Mouse (Mus musculus): ENCODE measurements around the gene Prn. TPM values are rescaled to one million over a fixed set of nuclear protein-coding genes. Genes with fewer than 3 reads are reported as not detected.

Gene Prn
- polyA plus RNA-seq, 1 experiment from 2014 or later = not detected

DNA sequence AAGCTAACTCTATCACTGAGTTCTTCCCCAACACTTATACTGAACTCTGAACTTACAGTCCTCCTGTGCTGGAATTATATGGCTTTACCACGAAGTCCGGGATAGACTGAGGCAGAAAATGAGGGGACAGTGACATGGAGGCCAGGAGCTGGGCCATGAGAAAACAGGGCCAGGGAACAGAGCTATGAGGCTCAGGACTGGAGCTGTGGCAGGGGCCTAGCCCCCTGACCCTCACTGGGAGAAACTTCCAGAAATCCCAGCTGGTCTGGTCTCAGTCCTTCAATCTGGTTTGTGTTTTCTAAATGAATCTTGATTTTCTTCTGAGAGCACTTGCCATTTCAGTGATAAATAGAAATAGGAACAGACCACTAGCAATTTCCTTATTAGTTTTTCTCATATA, 24.5 kb downstream of the Prn start:
- Histone ChIP-seq H3K27ac (replicated peaks; ENCODE audit: low read depth, low read length) (no peak overlapping the region), H3K9me3 (replicated peaks; ENCODE audit: control insufficient read depth, low read length) (no peaks in the 10 kb centered on the region), H3K9ac (replicated peaks; ENCODE audit: low read length) (no peak overlapping the region), H3K36me3 (replicated peaks; ENCODE audit: control insufficient read depth, insufficient read depth, low read depth, low read length) (no peaks in the 10 kb centered on the region), H3K4me2 (ENCODE audit: low read depth, low read length) (no peak overlapping the region), H3K4me3 (ENCODE audit: low read depth, low read length) (no peak overlapping the region), H3K4me1 (ENCODE audit: control insufficient read depth, insufficient read depth, low read length) (no peaks in the 10 kb centered on the region), H3K27me3 (ENCODE audit: control insufficient read depth, insufficient read depth, low read length) (no peaks in the 10 kb centered on the region)
- WGBS = 84% methylated on average over 2 of the region's 2 CpGs
- no peak for ATAC-seq (replicated peaks; ENCODE audit: insufficient number of reproducible peaks, low FRiP score, low TSS enrichment, low read depth)
- DNase-seq (ENCODE audit: low spot score) = no peak

DNA sequence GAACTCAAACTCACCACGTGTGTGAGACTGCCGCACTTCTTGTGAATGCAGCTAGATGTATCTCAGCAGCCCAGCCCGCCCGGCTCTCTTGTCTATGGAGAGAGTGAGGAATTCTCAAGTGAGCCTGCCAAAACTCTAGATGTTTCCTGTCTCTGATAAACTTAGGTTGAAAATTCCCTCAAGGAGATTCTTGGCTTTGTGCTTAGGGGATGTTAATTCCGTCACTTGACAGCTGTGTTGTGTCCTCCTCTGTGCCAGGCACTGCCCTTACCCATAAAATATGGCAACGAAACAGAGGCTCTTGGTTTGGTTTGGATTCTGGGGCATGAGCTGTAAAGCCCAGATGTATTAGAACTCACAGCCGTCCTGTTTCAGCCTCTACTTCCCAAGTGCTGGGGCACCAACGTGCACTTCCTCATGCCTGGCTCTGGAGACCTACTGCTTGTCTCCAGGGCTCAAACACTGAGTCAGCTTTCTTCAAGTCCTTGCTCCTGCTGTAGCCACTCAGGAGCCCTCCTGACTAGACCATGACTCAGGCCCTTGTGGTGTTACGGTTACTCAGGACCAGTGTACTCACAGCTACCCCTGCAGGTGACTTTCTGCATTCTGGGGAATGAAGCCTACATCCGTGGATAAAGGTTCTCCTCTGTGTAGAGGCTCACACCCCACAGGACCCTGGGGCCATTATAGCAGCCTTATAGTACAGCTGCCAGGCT, 25.8 kb downstream of the Prn start:
- Histone ChIP-seq H3K4me1 (ENCODE audit: control insufficient read depth, insufficient read depth, low read length) (no peaks in the 10 kb centered on the region), H3K27ac (replicated peaks; ENCODE audit: low read depth, low read length) (no peak overlapping the region), H3K36me3 (replicated peaks; ENCODE audit: control insufficient read depth, insufficient read depth, low read depth, low read length) (no peaks in the 10 kb centered on the region), H3K9me3 (replicated peaks; ENCODE audit: control insufficient read depth, low read length) (no peaks in the 10 kb centered on the region), H3K4me2 (ENCODE audit: low read depth, low read length) (no peak overlapping the region), H3K4me3 (ENCODE audit: low read depth, low read length) (no peak overlapping the region), H3K9ac (replicated peaks; ENCODE audit: low read length) (no peak overlapping the region), H3K27me3 (ENCODE audit: control insufficient read depth, insufficient read depth, low read length) (no peaks in the 10 kb centered on the region)
- WGBS = 86% methylated on average over 10 of the region's 10 CpGs
- DNase-seq (ENCODE audit: low spot score) (no peak), ATAC-seq (replicated peaks; ENCODE audit: insufficient number of reproducible peaks, low FRiP score, low TSS enrichment, low read depth) (no peak)

- whole genome bisulfite sequencing = 94% methylated on average over 10 of the region's 10 CpGs
These were observed 26.7 kb downstream of the Prn start for GRCm38 (mm10) chr2:131936410-131936809.

GRCm38 (mm10) chr2:131939404-131940111, 29.8 kb downstream of the Prn start:
- Histone ChIP-seq H3K27ac (replicated peaks; ENCODE audit: low read depth, low read length) (no peak overlapping the region), H3K4me3 (ENCODE audit: low read depth, low read length) (no peak overlapping the region), H3K9me3 (replicated peaks; ENCODE audit: control insufficient read depth, low read length) (no peaks in the 10 kb centered on the region), H3K4me1 (ENCODE audit: control insufficient read depth, insufficient read depth, low read length) (no peaks in the 10 kb centered on the region), H3K4me2 (ENCODE audit: low read depth, low read length) (no peak overlapping the region), H3K36me3 (replicated peaks; ENCODE audit: control insufficient read depth, insufficient read depth, low read depth, low read length) (no peaks in the 10 kb centered on the region), H3K27me3 (ENCODE audit: control insufficient read depth, insufficient read depth, low read length) (no peaks in the 10 kb centered on the region), H3K9ac (replicated peaks; ENCODE audit: low read length) (no peak overlapping the region)
- DNase-seq (ENCODE audit: low spot score) (peak; percentile 65), ATAC-seq (replicated peaks; ENCODE audit: insufficient number of reproducible peaks, low FRiP score, low TSS enrichment, low read depth) (no peak)
- 43% methylated on average over 8 of the region's 8 CpGs for WGBS

More at GRCm38 (mm10) chr2:131936410-131936809, 26.7 kb downstream of the Prn start:
- ATAC-seq (replicated peaks; ENCODE audit: insufficient number of reproducible peaks, low FRiP score, low TSS enrichment, low read depth) = no peak
- Histone ChIP-seq H3K27me3 (ENCODE audit: control insufficient read depth, insufficient read depth, low read length) (no peaks in the 10 kb centered on the region), H3K36me3 (replicated peaks; ENCODE audit: control insufficient read depth, insufficient read depth, low read depth, low read length) (no peaks in the 10 kb centered on the region), H3K4me2 (ENCODE audit: low read depth, low read length) (no peak overlapping the region), H3K4me3 (ENCODE audit: low read depth, low read length) (no peak overlapping the region), H3K9me3 (replicated peaks; ENCODE audit: control insufficient read depth, low read length) (no peaks in the 10 kb centered on the region), H3K9ac (replicated peaks; ENCODE audit: low read length) (no peak overlapping the region), H3K4me1 (ENCODE audit: control insufficient read depth, insufficient read depth, low read length) (no peaks in the 10 kb centered on the region), H3K27ac (replicated peaks; ENCODE audit: low read depth, low read length) (no peak overlapping the region)
- DNase-seq (ENCODE audit: low spot score) = no peak

DNA sequence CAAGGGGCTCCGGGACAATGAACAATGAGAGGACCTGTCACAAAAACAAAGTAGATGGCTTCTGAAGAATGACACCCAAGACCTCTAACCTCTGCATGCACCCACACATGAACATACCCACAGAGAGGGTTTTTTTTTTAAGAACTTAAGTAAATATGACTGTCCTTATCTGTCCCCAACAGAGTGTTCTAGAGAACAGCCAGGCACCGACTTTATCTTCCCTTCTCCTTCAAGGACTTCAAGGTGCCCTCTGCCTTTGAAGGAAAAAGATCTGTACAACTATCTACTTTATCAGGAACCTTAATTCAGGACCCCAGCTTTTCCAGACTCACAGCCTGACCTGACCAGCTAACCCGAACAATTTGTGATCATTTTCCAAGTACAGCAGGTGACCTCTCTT, 30.7 kb downstream of the Prn start:
- no peak overlapping the region for H3K4me3 ChIP-seq (ENCODE audit: low read depth, low read length)
- no peak overlapping the region for H3K9ac ChIP-seq (replicated peaks; ENCODE audit: low read length)
- no peaks in the 10 kb centered on the region for H3K36me3 ChIP-seq (replicated peaks; ENCODE audit: control insufficient read depth, insufficient read depth, low read depth, low read length)
- no peaks in the 10 kb centered on the region for H3K9me3 ChIP-seq (replicated peaks; ENCODE audit: control insufficient read depth, low read length)
- DNase-seq (ENCODE audit: low spot score) (no peak), ATAC-seq (replicated peaks; ENCODE audit: insufficient number of reproducible peaks, low FRiP score, low TSS enrichment, low read depth) (no peak)
- no peak overlapping the region for H3K27ac ChIP-seq (replicated peaks; ENCODE audit: low read depth, low read length)
- WGBS = 77% methylated on average over 3 of the region's 3 CpGs
- no peak overlapping the region for H3K4me2 ChIP-seq (ENCODE audit: low read depth, low read length)
- H3K27me3 ChIP-seq (ENCODE audit: control insufficient read depth, insufficient read depth, low read length) = no peaks in the 10 kb centered on the region
- no peaks in the 10 kb centered on the region for H3K4me1 ChIP-seq (ENCODE audit: control insufficient read depth, insufficient read depth, low read length)

- Histone ChIP-seq H3K27me3 (ENCODE audit: control insufficient read depth, insufficient read depth, low read length) (no peaks in the 10 kb centered on the region), H3K27ac (replicated peaks; ENCODE audit: low read depth, low read length) (no peak overlapping the region), H3K4me2 (ENCODE audit: low read depth, low read length) (no peak overlapping the region), H3K9ac (replicated peaks; ENCODE audit: low read length) (no peak overlapping the region), H3K36me3 (replicated peaks; ENCODE audit: control insufficient read depth, insufficient read depth, low read depth, low read length) (no peaks in the 10 kb centered on the region), H3K4me1 (ENCODE audit: control insufficient read depth, insufficient read depth, low read length) (no peaks in the 10 kb centered on the region), H3K4me3 (ENCODE audit: low read depth, low read length) (no peak overlapping the region), H3K9me3 (replicated peaks; ENCODE audit: control insufficient read depth, low read length) (no peaks in the 10 kb centered on the region)
- 77% methylated on average over 6 of the region's 6 CpGs for WGBS
- ATAC-seq (replicated peaks; ENCODE audit: insufficient number of reproducible peaks, low FRiP score, low TSS enrichment, low read depth) (no peak), DNase-seq (ENCODE audit: low spot score) (no peak)
These were observed 31.7 kb downstream of the Prn start for GRCm38 (mm10) chr2:131941501-131941900.

DNA sequence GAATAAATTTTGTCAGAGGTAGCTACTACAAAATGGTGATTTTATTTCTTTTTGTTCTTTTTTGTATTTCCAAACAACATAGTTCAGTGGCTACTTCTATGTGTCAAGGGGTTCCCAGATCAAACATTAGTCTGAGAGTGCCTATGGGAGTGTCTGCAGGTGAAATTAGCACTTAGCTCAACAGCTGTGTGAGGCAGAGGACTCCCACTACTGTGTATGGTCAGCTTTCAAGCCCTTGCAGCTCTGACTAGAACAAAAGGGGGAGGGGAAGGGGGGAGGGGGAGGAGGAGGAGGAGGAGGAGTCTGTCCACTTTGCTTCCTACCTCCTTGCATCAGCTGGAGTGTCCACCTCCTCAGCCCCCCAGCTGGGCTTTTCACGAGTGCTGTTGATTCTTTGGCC, 34.6 kb downstream of the Prn start:
- H3K36me3 ChIP-seq (replicated peaks; ENCODE audit: control insufficient read depth, insufficient read depth, low read depth, low read length) = no peaks in the 10 kb centered on the region
- no peak overlapping the region for H3K27ac ChIP-seq (replicated peaks; ENCODE audit: low read depth, low read length)
- no peaks in the 10 kb centered on the region for H3K9me3 ChIP-seq (replicated peaks; ENCODE audit: control insufficient read depth, low read length)
- 47% methylated on average over 1 of the region's 1 CpGs for WGBS
- DNase-seq (ENCODE audit: low spot score) (no peak), ATAC-seq (replicated peaks; ENCODE audit: insufficient number of reproducible peaks, low FRiP score, low TSS enrichment, low read depth) (no peak)
- H3K4me1 ChIP-seq (ENCODE audit: control insufficient read depth, insufficient read depth, low read length) = no peaks in the 10 kb centered on the region
- H3K4me2 ChIP-seq (ENCODE audit: low read depth, low read length) = no peak overlapping the region
- H3K4me3 ChIP-seq (ENCODE audit: low read depth, low read length) = no peak overlapping the region
- H3K9ac ChIP-seq (replicated peaks; ENCODE audit: low read length) = no peak overlapping the region
- H3K27me3 ChIP-seq (ENCODE audit: control insufficient read depth, insufficient read depth, low read length) = no peaks in the 10 kb centered on the region

GRCm38 (mm10) chr2:131945225-131945624, 35.5 kb downstream of the Prn start:
- no peak for DNase-seq (ENCODE audit: low spot score)
- Histone ChIP-seq H3K27ac (replicated peaks; ENCODE audit: low read depth, low read length) (no peak overlapping the region), H3K36me3 (replicated peaks; ENCODE audit: control insufficient read depth, insufficient read depth, low read depth, low read length) (no peaks in the 10 kb centered on the region), H3K27me3 (ENCODE audit: control insufficient read depth, insufficient read depth, low read length) (no peaks in the 10 kb centered on the region), H3K9me3 (replicated peaks; ENCODE audit: control insufficient read depth, low read length) (no peaks in the 10 kb centered on the region), H3K4me1 (ENCODE audit: control insufficient read depth, insufficient read depth, low read length) (no peaks in the 10 kb centered on the region), H3K9ac (replicated peaks; ENCODE audit: low read length) (no peak overlapping the region), H3K4me3 (ENCODE audit: low read depth, low read length) (no peak overlapping the region), H3K4me2 (ENCODE audit: low read depth, low read length) (no peak overlapping the region)
- 83% methylated on average over 8 of the region's 8 CpGs for WGBS
- ATAC-seq (replicated peaks; ENCODE audit: insufficient number of reproducible peaks, low FRiP score, low TSS enrichment, low read depth) = no peak
